ENCODE assay signal across 8 mouse cellular contexts in the genomic region with DNA sequence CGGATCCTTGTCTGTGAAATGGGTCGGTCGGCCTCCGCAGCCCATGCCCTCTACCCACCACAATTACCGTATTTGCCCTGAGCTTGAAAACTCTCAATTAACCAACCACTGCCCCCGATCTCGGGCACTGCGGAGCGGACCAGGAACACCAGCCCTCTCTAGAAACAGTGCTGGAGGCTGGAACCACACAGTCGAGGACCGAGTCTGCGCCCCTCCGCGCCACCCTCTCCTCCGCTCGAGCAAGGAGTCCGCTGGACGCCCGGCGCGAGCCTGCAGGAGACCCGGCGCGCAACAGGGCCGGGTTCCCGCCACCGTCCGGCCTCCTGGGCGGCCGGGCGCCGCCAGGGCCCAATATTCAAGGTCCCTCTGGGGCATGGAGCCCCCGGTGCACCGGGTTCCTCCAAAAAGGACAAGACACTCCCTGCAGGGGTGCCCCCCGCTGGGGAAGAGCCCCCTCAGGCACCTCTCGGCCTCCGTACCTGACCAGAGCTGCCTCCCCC. TPM values are rescaled to one million over a fixed set of nuclear protein-coding genes. Genes with fewer than 3 reads are reported as not detected.
DNase-seq lines count a peak whose midpoint lies in the region; ATAC-seq and TF ChIP-seq lines count a peak whose summit lies in the region.

No protein-coding gene starts in this region.

- peak overlapping the region; percentile 94 for H3K9ac ChIP-seq in heart, adult 2 months (ENCODE audit: low read depth, low read length)
- H3K9ac ChIP-seq in liver, embryonic 11.5 days (ENCODE audit: low read depth, low read length), result peak overlapping the region; percentile 98

- WGBS in heart, adult 2 months, result under 1% methylated on average over 37 of the region's 37 CpGs
- WGBS in forebrain, embryonic 10.5 days, result under 1% methylated on average over 37 of the region's 37 CpGs
- under 1% methylated on average over 37 of the region's 37 CpGs for WGBS in liver, embryonic 11.5 days

- TF ChIP-seq CTCF in heart, adult 2 months (IDR thresholded peaks at IDR 0.05), result peak; percentile 22; the same call in 1 of the 2 replicates

- peaks cover 16% of the 10 kb centered on the region for H3K79me2 ChIP-seq in heart, adult 2 months (replicated peaks; ENCODE audit: control insufficient read depth, insufficient read depth, low read length)

- no peak for TF ChIP-seq EP300 in heart, adult 2 months (IDR thresholded peaks at IDR 0.05; ENCODE audit: insufficient read depth, low read depth, low read length)

- no peaks in the 10 kb centered on the region for H3K9me3 ChIP-seq in forebrain, embryonic 10.5 days
- H3K9me3 ChIP-seq in liver, embryonic 11.5 days (ENCODE audit: control insufficient read depth, low read length), result no peaks in the 10 kb centered on the region

- no peaks in the 10 kb centered on the region for H3K36me3 ChIP-seq in heart, adult 2 months (ENCODE audit: control insufficient read depth, insufficient read depth, low read length)
- peaks cover 32% of the 10 kb centered on the region for H3K36me3 ChIP-seq in forebrain, embryonic 10.5 days (replicated peaks)
- H3K36me3 ChIP-seq in liver, embryonic 11.5 days (ENCODE audit: control insufficient read depth, insufficient read depth, low read length), result peaks cover 15% of the 10 kb centered on the region

- H3K4me3 ChIP-seq in heart, adult 2 months, result peak overlapping the region; percentile 100
- peak overlapping the region; percentile 100 for H3K4me3 ChIP-seq in forebrain, embryonic 10.5 days
- peak overlapping the region; percentile 100 for H3K4me3 ChIP-seq in liver, embryonic 11.5 days (ENCODE audit: low read depth, low read length)

- peaks cover 13% of the 10 kb centered on the region for H3K4me1 ChIP-seq in heart, adult 2 months (ENCODE audit: control insufficient read depth, insufficient read depth, low read length)
- peaks cover 27% of the 10 kb centered on the region for H3K4me1 ChIP-seq in forebrain, embryonic 10.5 days
- H3K4me1 ChIP-seq in liver, embryonic 11.5 days (replicated peaks; ENCODE audit: control insufficient read depth, insufficient read depth, low read length), result peaks cover 18% of the 10 kb centered on the region

- ATAC-seq in CD4-positive, CD25-positive, alpha-beta regulatory T cell, adult 4 months, result peak; percentile 3
- ATAC-seq in liver, embryonic 11.5 days (replicated peaks; ENCODE audit: low FRiP score), result peak; percentile 39

- intact Hi-C loops in heart, adult 2 months (cut with DNase I), result loop anchor here (5.0 kb wide), 1 partner anchor 37 kb away; the partner anchor contains the start of gene Relb

- no peak for TF ChIP-seq POLR2A in heart, adult 2 months (IDR thresholded peaks at IDR 0.05; ENCODE audit: insufficient read depth, low read depth, low read length)

- peak overlapping the region; percentile 88 for H3K27ac ChIP-seq in heart, adult 2 months
- peak overlapping the region; percentile 93 for H3K27ac ChIP-seq in forebrain, embryonic 10.5 days
- H3K27ac ChIP-seq in liver, embryonic 11.5 days (ENCODE audit: low read depth, low read length), result peak overlapping the region; percentile 71

- no peaks in the 10 kb centered on the region for H3K27me3 ChIP-seq in heart, adult 2 months (ENCODE audit: control insufficient read depth, insufficient read depth, low read length)
- no peaks in the 10 kb centered on the region for H3K27me3 ChIP-seq in forebrain, embryonic 10.5 days (ENCODE audit: poor library complexity, severe bottlenecking)
- H3K27me3 ChIP-seq in liver, embryonic 11.5 days (replicated peaks; ENCODE audit: control insufficient read depth, insufficient read depth, low read length), result no peaks in the 10 kb centered on the region

- DNase-seq in heart, adult 2 months, result no peak
- DNase-seq in heart, adult 9 months (ENCODE audit: low spot score in 2 of 2), result no peak
- no peak for DNase-seq in forebrain, embryonic 10.5 days (ENCODE audit: extremely low spot score, low spot score)
- no peak for DNase-seq in liver, embryonic 11.5 days (ENCODE audit: low spot score)
- DNase-seq in c-Kit-positive CD71-positive TER-119-positive erythroid progenitor cells, embryonic 14.5 days (ENCODE audit: low spot score), result no peak
- no peak for DNase-seq in adrenal gland, adult 8-10 months
- no peak for DNase-seq in embryo, embryonic 11 days

- peak overlapping the region; percentile 96 for H3K4me2 ChIP-seq in liver, embryonic 11.5 days

RNA-seq across cellular contexts. Expression of gene Clptm1, which starts 0.3 kb away (rescaled TPM):
- 10 to 100 TPM; 61.7 to 74.9 TPM for total RNA-seq in heart, adult 2 months (2021)
- polyA plus RNA-seq in heart, adult 2 months (2012; rRNA removed), result 70.1 and 123 TPM in 2 replicates
- 10 to 100 TPM; 24.4 to 28.1 TPM for polyA plus RNA-seq in CD4-positive, CD25-positive, alpha-beta regulatory T cell, adult 4 months (2017; shearing (Covaris generic))
- polyA plus RNA-seq in forebrain, embryonic 10.5 days (2016; fragmentation: Nextera tagmentation; extraction: Ambion mirVana), result 70.6 and 75.6 TPM in 2 replicates
- 89.9 and 94.9 TPM in 2 replicates for polyA plus RNA-seq in liver, embryonic 11.5 days (2014; fragmentation: Nextera tagmentation; extraction: Ambion mirVana)
- total RNA-seq in adrenal gland, adult 8-10 months (2022), result 100 to 1,000 TPM; 164 to 180 (median 179) TPM

RNA-seq across cellular contexts. Expression of gene Apoc2, which starts 13.2 kb away (rescaled TPM):
- under 1 TPM in 1 of 2 experiments, not detected in 1; 0.47 TPM for total RNA-seq in heart, adult 2 months (2021)
- not detected in 2 replicates for polyA plus RNA-seq in heart, adult 2 months (2012; rRNA removed)
- polyA plus RNA-seq in CD4-positive, CD25-positive, alpha-beta regulatory T cell, adult 4 months (2017; shearing (Covaris generic)), result not detected
- polyA plus RNA-seq in forebrain, embryonic 10.5 days (2016; fragmentation: Nextera tagmentation; extraction: Ambion mirVana), result 0.39 TPM in 1 of 2 replicates, not detected in the other
- polyA plus RNA-seq in liver, embryonic 11.5 days (2014; fragmentation: Nextera tagmentation; extraction: Ambion mirVana), result 235 and 244 TPM in 2 replicates
- 1 to 10 TPM in 3 of 4 experiments, not detected in 1; 1.0 to 2.6 (median 1.4) TPM for total RNA-seq in adrenal gland, adult 8-10 months (2022)

RNA-seq across cellular contexts. Expression of gene Gm44805, which starts 16.7 kb away (rescaled TPM):
- total RNA-seq in heart, adult 2 months (2021), result not detected
- not detected in 2 replicates for polyA plus RNA-seq in heart, adult 2 months (2012; rRNA removed)
- not detected for polyA plus RNA-seq in CD4-positive, CD25-positive, alpha-beta regulatory T cell, adult 4 months (2017; shearing (Covaris generic))
- not detected in 2 replicates for polyA plus RNA-seq in forebrain, embryonic 10.5 days (2016; fragmentation: Nextera tagmentation; extraction: Ambion mirVana)
- polyA plus RNA-seq in liver, embryonic 11.5 days (2014; fragmentation: Nextera tagmentation; extraction: Ambion mirVana), result not detected in 2 replicates
- 1 to 10 TPM in 2 of 4 experiments, under 1 TPM in 1, not detected in 1; 0.54 to 3.0 (median 1.9) TPM for total RNA-seq in adrenal gland, adult 8-10 months (2022)

RNA-seq across cellular contexts. Expression of gene Apoc4, which starts 16.8 kb away (rescaled TPM):
- not detected for total RNA-seq in heart, adult 2 months (2021)
- polyA plus RNA-seq in heart, adult 2 months (2012; rRNA removed), result 0.82 TPM in 1 of 2 replicates, not detected in the other
- under 1 TPM in 1 of 2 experiments, not detected in 1; 0.36 TPM for polyA plus RNA-seq in CD4-positive, CD25-positive, alpha-beta regulatory T cell, adult 4 months (2017; shearing (Covaris generic))
- not detected in 2 replicates for polyA plus RNA-seq in forebrain, embryonic 10.5 days (2016; fragmentation: Nextera tagmentation; extraction: Ambion mirVana)
- 4.8 and 5.4 TPM in 2 replicates for polyA plus RNA-seq in liver, embryonic 11.5 days (2014; fragmentation: Nextera tagmentation; extraction: Ambion mirVana)
- total RNA-seq in adrenal gland, adult 8-10 months (2022), result 100 to 1,000 TPM in 2 of 4 experiments, 10 to 100 TPM in 2; 48.6 to 249 (median 89.6) TPM

RNA-seq across cellular contexts. Expression of gene Apoc1, which starts 28.0 kb away (rescaled TPM):
- 1 to 10 TPM; 2.7 to 4.2 TPM for total RNA-seq in heart, adult 2 months (2021)
- polyA plus RNA-seq in heart, adult 2 months (2012; rRNA removed), result 3.1 and 7.2 TPM in 2 replicates
- not detected for polyA plus RNA-seq in CD4-positive, CD25-positive, alpha-beta regulatory T cell, adult 4 months (2017; shearing (Covaris generic))
- 2.3 TPM in 2 replicates for polyA plus RNA-seq in forebrain, embryonic 10.5 days (2016; fragmentation: Nextera tagmentation; extraction: Ambion mirVana)
- 173 and 199 TPM in 2 replicates for polyA plus RNA-seq in liver, embryonic 11.5 days (2014; fragmentation: Nextera tagmentation; extraction: Ambion mirVana)
- 100 to 1,000 TPM in 2 of 4 experiments, 10 to 100 TPM in 2; 11.6 to 554 (median 210) TPM for total RNA-seq in adrenal gland, adult 8-10 months (2022)

Comparison
In these comparisons a context has a peak if more than half of its experiments do, and no peak if none do; other contexts are left out.
1. RNA of gene Apoc2, which starts 13.2 kb away (polyA plus RNA-seq): 235 to 244 TPM in liver, embryonic 11.5 days; not detected in heart, adult 2 months, 0.39 TPM in forebrain, embryonic 10.5 days and not detected in CD4-positive, CD25-positive, alpha-beta regulatory T cell, adult 4 months; every median in the first group is over 100 times any median in the second.
2. Peak in every context shown above with its lines, with median percentiles within 50 percentile points of each other: H3K27ac ChIP-seq and H3K4me3 ChIP-seq.